Mouse (Mus musculus): ENCODE results near the gene Lhx5.

- no peak for TF ChIP-seq GATA1 (IDR thresholded peaks at IDR 0.05; ENCODE audit: borderline replicate concordance, low read length)
- TF ChIP-seq CTCF (IDR thresholded peaks at IDR 0.05; ENCODE audit: low read depth, low read length): no peak
- no peak for TF ChIP-seq TAL1 (conservative IDR thresholded peaks at IDR 0.05; ENCODE audit: low read depth, low read length)
These were observed 48.0 kb downstream of the Lhx5 start for GRCm38 (mm10) chr5:120479538-120479937.
